Mouse (Mus musculus) limb, embryonic 10.5 days (tissue): Measurements from ENCODE around the gene Syce2. TPM values are rescaled to one million over a fixed set of nuclear protein-coding genes. Genes with fewer than 3 reads are reported as not detected.

Experiments
- DNase-seq: peaks from one replicate; pipeline ENCODE4 v3.0.0-alpha.2; 2017; ENCODE audit warnings: low spot score
- H3K27ac ChIP-seq: fragments of 300-500 bp; sonication (generic); 2 replicates; pipeline ENCODE4 v1.5.1; 2016; ENCODE audit warnings: mild to moderate bottlenecking
- H3K27me3 ChIP-seq: fragments of 300-500 bp; sonication (generic); 2 replicates; pipeline ENCODE4 v1.6.1; 2016; ENCODE audit warnings: low read depth, mild to moderate bottlenecking; ENCODE audit not compliant: poor library complexity, severe bottlenecking
- H3K36me3 ChIP-seq: fragments of 300-500 bp; sonication (generic); 2 replicates; pipeline ENCODE4 v1.6.1; 2016; ENCODE audit warnings: mild to moderate bottlenecking, moderate library complexity
- H3K4me1 ChIP-seq: fragments of 300-500 bp; sonication (generic); 2 replicates; pipeline ENCODE4 v1.6.1; 2016
- H3K4me3 ChIP-seq: fragments of 300-500 bp; sonication (generic); 2 replicates; pipeline ENCODE4 v1.5.1; 2016; ENCODE audit warnings: mild to moderate bottlenecking, moderate library complexity
- H3K9me3 ChIP-seq: fragments of 300-500 bp; sonication (generic); replicated peaks from 2 replicates; pipeline ENCODE4 v1.6.1; 2016; ENCODE audit warnings: mild to moderate bottlenecking
- WGBS: fragments of 180-500 bp; shearing (Covaris S2); methylation state at CpG from one replicate; pipeline ENCODE4 v1.1.7; 2016; 5-methylcytosine and 5-hydroxymethylcytosine counted together
- polyA plus RNA-seq: library from polyadenylated mRNA; unstranded; fragments of >200 nt; fragmentation: Nextera tagmentation; extraction: Ambion mirVana; gene quantifications from 2 replicates; pipeline ENCODE4 v1.2.1, GENCODE M21; 2016

Syce2 gene
- polyA plus RNA-seq, 1 experiment from 2014 or later = 92.8 TPM

- peak overlapping the region; percentile 94 for H3K27ac ChIP-seq
- no peaks in the 10 kb centered on the region for H3K27me3 ChIP-seq
- DNase-seq = no peak
- peaks cover 35% of the 10 kb centered on the region for H3K4me1 ChIP-seq
- 55% methylated on average over 6 of the region's 6 CpGs for WGBS
- peaks cover 32% of the 10 kb centered on the region for H3K36me3 ChIP-seq
- H3K9me3 ChIP-seq = no peaks in the 10 kb centered on the region
- peak overlapping the region; percentile 95 for H3K4me3 ChIP-seq
Measured at GRCm38 (mm10) chr8:84847684-84848435, 24.1 kb upstream of the Syce2 start.

DNA sequence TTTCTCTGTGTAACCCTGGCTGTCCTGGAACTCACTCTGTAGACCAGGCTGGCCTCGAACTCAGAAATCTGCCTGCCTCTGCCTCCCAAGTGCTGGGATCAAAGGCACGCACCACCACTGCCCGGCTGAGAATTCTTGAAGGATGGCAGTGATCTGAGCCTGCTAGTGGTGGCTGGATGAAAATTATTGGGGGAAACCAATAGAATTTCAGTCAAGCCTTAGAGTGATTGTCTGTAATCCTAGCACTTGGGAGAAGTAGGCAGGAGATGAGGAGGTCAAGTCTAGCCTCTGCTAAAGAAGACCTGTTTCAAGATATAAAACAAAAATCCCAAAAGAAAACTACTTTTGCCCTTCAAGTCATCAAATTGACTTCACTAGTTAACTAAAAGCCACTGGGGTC is 15.5 kb upstream of the Syce2 start:
- no peaks in the 10 kb centered on the region for H3K27me3 ChIP-seq
- 0 out of 2 replicates have a peak overlapping the region, but pooled peaks have one; percentile 92 for H3K27ac ChIP-seq
- peaks cover 25% of the 10 kb centered on the region for H3K36me3 ChIP-seq
- DNase-seq = no peak
- 92% methylated on average over 3 of the region's 3 CpGs for WGBS
- peaks cover 12% of the 10 kb centered on the region for H3K4me1 ChIP-seq
- no peaks in the 10 kb centered on the region for H3K9me3 ChIP-seq
- H3K4me3 ChIP-seq = peak overlapping the region; percentile 93

- under 1% methylated on average over 39 of the region's 39 CpGs for WGBS
- Histone ChIP-seq H3K27me3 (no peaks in the 10 kb centered on the region), H3K9me3 (no peaks in the 10 kb centered on the region), H3K4me3 (peak within 1 kb of the TSS; percentile 93), H3K4me1 (peaks cover 12% of the 10 kb centered on the region), H3K36me3 (peaks cover 30% of the 10 kb centered on the region), H3K27ac (peak within 1 kb of the TSS; percentile 92)
- DNase-seq = peak; percentile 97
Measured at GRCm38 (mm10) chr8:84856864-84857441, 15.0 kb upstream of the Syce2 start, which contains the start of gene Farsa. Gene Farsa (plus strand): TSS chr8:84856989.

- Histone ChIP-seq H3K27ac (peak overlapping the region; percentile 84), H3K9me3 (no peaks in the 10 kb centered on the region), H3K4me3 (peak overlapping the region; percentile 59), H3K27me3 (peaks cover 12% of the 10 kb centered on the region), H3K4me1 (peaks cover 16% of the 10 kb centered on the region), H3K36me3 (peaks cover 25% of the 10 kb centered on the region)
- DNase-seq = peak; percentile 67
- WGBS = 2% methylated on average over 54 of the region's 54 CpGs
Measured at GRCm38 (mm10) chr8:84872309-84872965, 526 bp downstream of the Syce2 start.

- DNase-seq = no peak
- H3K27me3 ChIP-seq = peaks cover 12% of the 10 kb centered on the region
- no peaks in the 10 kb centered on the region for H3K9me3 ChIP-seq
- peak overlapping the region; percentile 59 for H3K4me3 ChIP-seq
- peaks cover 19% of the 10 kb centered on the region for H3K36me3 ChIP-seq
- peaks cover 16% of the 10 kb centered on the region for H3K4me1 ChIP-seq
- WGBS = 53% methylated on average over 4 of the region's 4 CpGs
- H3K27ac ChIP-seq = no peak overlapping the region
Measured at GRCm38 (mm10) chr8:84873016-84873415, 1.1 kb downstream of the Syce2 start.

DNA sequence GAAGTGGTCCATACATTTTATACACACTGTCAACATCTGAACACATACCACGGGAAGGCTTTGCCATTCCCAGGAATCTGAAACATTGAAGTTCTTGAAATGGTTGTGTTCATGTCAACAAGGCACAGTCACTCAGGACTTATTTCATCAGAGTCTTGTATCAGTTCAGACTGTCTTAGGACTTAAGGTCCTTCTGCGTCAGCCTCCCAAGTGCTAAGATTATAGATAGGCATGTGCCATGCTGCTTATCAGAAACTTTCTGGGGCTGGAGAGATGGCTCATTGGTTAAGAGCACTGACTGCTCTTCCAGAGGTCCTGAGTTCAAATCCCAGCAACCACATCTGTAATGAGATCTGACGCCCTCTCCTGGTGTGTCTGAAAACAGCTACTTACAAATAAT is 2.4 kb downstream of the Syce2 start:
- H3K4me1 ChIP-seq = peaks cover 16% of the 10 kb centered on the region
- no peak overlapping the region for H3K27ac ChIP-seq
- WGBS = 92% methylated on average over 3 of the region's 3 CpGs
- no peaks in the 10 kb centered on the region for H3K9me3 ChIP-seq
- peaks cover 6% of the 10 kb centered on the region for H3K36me3 ChIP-seq
- peaks cover 12% of the 10 kb centered on the region for H3K27me3 ChIP-seq
- no peak for DNase-seq
- no peak overlapping the region for H3K4me3 ChIP-seq

DNA sequence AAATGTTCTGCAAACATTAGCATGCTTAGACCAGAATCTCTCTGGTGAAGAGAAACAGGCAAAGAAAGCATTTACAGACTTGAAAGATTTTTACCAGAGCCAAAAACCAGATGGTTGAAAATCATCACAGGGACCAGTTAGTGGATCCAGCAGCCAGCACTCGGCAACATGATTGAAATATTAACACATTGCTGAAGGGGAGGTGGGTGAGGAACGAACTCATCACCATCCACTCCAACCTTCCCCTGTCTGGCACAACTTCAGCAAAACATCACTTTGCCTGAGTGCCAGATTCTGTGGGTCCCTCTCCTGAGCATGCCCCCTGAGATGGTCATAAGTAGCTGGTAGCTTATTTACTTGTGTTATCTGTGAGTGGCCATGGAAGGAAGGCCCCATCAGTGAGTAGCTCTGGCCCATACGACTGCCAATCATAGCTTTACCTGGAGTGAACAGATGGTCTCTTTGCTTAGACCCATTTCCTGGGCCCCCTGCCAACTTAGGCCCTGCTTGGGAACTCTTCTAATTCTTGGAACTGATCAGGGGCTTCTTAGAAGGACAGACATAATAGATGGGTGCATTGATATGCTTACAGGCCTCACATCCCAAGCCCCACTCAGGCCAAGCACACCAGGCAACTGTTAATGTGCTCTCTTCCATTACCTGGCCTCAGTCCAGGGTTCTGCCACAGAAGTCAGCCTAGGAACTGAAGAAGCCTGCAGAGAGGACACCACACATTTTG is 5.6 kb downstream of the Syce2 start:
- Histone ChIP-seq H3K4me3 (no peak overlapping the region), H3K27ac (no peak overlapping the region), H3K36me3 (no peaks in the 10 kb centered on the region; the same call in 1 of the 2 replicates), H3K9me3 (no peaks in the 10 kb centered on the region), H3K27me3 (peaks cover 7% of the 10 kb centered on the region), H3K4me1 (peaks cover 6% of the 10 kb centered on the region)
- DNase-seq = no peak
- WGBS = 86% methylated on average over 3 of the region's 3 CpGs

DNA sequence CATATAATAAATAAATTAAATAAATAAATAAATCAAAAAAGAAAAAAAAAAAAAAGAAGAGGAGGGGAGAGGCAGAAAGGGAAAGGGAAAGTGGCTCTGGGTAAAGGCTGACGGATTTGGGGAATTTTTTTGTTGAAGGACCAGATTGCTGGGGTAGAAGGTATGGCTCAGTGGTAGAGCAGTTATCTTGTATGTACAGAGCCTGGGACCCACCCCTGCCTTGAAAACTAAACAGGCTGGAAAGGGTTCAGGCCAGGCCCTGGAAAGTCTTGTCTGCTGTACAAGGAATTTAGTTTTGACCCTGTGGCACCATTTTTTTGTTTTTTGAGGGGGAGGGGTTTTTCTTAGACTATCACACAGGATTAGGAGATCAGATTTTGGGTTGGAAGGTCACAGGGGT is 7.0 kb downstream of the Syce2 start:
- H3K9me3 ChIP-seq = no peaks in the 10 kb centered on the region
- H3K4me3 ChIP-seq = no peak overlapping the region
- DNase-seq = no peak
- peaks cover 7% of the 10 kb centered on the region for H3K36me3 ChIP-seq
- WGBS = 92% methylated on average over 1 of the region's 1 CpGs
- no peak overlapping the region for H3K27ac ChIP-seq
- no peaks in the 10 kb centered on the region for H3K4me1 ChIP-seq
- H3K27me3 ChIP-seq = no peaks in the 10 kb centered on the region

GRCm38 (mm10) chr8:84884728-84885127 is 12.8 kb downstream of the Syce2 start:
- H3K27ac ChIP-seq = no peak overlapping the region
- 88% methylated on average over 4 of the region's 4 CpGs for WGBS
- no peaks in the 10 kb centered on the region for H3K4me1 ChIP-seq
- DNase-seq = no peak
- no peaks in the 10 kb centered on the region for H3K9me3 ChIP-seq
- H3K27me3 ChIP-seq = no peaks in the 10 kb centered on the region
- no peak overlapping the region for H3K4me3 ChIP-seq
- peaks cover 59% of the 10 kb centered on the region for H3K36me3 ChIP-seq

- Histone ChIP-seq H3K4me3 (no peak overlapping the region), H3K27ac (no peak overlapping the region), H3K4me1 (peaks cover 10% of the 10 kb centered on the region), H3K36me3 (peaks cover 79% of the 10 kb centered on the region), H3K27me3 (no peaks in the 10 kb centered on the region), H3K9me3 (no peaks in the 10 kb centered on the region)
- WGBS = 96% methylated on average over 3 of the region's 3 CpGs
- no peak for DNase-seq
Measured at GRCm38 (mm10) chr8:84888280-84888679, 16.4 kb downstream of the Syce2 start.

DNA sequence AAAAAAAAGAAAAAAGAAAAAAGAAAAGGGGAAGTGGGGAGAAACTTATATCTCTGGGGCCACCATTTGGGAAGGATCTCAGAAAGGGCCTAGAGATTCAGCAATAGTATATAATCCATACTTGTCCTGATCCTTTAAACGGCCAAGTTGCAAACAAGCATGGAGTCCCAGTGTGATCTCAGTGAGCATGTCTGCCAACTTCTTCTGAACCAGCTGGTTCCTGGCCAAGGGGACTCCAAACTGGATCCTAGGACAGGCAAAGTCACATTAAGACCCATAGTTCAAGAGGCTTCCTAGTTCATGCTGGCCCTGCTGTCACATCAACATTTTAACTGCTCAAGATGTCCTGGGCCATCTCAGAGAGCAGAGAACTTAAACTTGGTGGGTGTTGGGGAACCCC is 17.2 kb downstream of the Syce2 start:
- Histone ChIP-seq H3K9me3 (no peaks in the 10 kb centered on the region), H3K27me3 (no peaks in the 10 kb centered on the region), H3K4me3 (no peak overlapping the region), H3K36me3 (peaks cover 73% of the 10 kb centered on the region), H3K4me1 (peaks cover 15% of the 10 kb centered on the region), H3K27ac (no peak overlapping the region)
- WGBS = 92% methylated on average over 1 of the region's 1 CpGs
- DNase-seq = no peak

DNA sequence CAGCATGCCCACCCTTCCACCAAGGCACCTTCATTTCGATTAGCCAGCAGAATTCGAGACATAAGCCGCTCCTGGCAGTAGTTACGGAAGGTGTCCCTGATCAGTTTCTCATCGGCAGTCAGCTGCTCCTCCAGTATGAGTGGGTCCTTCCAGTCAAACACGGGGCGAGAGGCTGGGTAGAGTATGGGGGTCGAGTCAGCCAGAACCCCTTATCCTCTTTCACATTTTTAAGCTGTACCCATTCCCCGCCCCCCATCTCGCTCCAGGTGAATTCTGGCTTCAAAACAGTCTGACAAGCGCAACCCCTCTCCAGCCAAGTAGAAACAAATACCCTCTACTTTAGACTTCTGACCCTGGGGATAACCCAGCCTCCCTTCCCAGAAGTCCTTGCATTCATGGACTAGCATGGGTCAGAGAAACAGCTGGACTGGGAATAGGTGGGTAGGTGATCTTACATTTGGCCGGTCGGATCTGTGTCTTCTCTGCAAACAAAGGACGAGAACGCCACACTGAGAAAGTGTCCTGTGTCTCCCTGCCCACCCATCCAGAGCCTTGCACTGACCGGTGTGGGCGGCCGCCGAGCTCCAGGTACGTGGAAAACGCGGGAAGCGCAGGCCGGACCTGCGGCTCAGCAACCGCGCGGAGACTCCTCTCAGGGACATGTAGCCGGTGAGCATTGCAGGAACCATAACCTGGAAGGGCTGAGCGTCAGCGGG is 21.2 kb downstream of the Syce2 start:
- WGBS = 13% methylated on average over 31 of the region's 31 CpGs
- Histone ChIP-seq H3K27ac (peak overlapping the region; percentile 81), H3K27me3 (no peaks in the 10 kb centered on the region)

More for the DNA sequence above, 21.2 kb downstream of the Syce2 start:
- Histone ChIP-seq H3K4me3 (peak overlapping the region; percentile 83), H3K9me3 (no peaks in the 10 kb centered on the region), H3K4me1 (peaks cover 21% of the 10 kb centered on the region), H3K36me3 (peaks cover 37% of the 10 kb centered on the region)
- no peak for DNase-seq
